Mouse (Mus musculus) mouse embryonic stem cell (cell line): ENCODE measurements around the gene Ndufs4.

Experiments used
- in situ Hi-C, 2 experiments: fragments of 300-500 bp; cut with MboI; formaldehyde crosslinking; loops; 1 replicate in 1 of 2; 3 replicates in 1 of 2; pipeline ENCODE4 v1.14.3; 2019 to 2020; ENCODE audit warnings: low sequenced_read_pairs in 2 of 2, low pct_unique_long_range_greater_than_20kb in 1 of 2, mixed read lengths in 1 of 2; ENCODE audit not compliant: unreplicated experiment in 1 of 2

The Ndufs4 gene

GRCm38 (mm10) chr13:114344979-114345712, 42.9 kb downstream of the Ndufs4 start:
- in situ Hi-C loops: no loop called here

- in situ Hi-C loops: no loop called here
Measured at GRCm38 (mm10) chr13:114344220-114344973, 43.7 kb downstream of the Ndufs4 start.

DNA sequence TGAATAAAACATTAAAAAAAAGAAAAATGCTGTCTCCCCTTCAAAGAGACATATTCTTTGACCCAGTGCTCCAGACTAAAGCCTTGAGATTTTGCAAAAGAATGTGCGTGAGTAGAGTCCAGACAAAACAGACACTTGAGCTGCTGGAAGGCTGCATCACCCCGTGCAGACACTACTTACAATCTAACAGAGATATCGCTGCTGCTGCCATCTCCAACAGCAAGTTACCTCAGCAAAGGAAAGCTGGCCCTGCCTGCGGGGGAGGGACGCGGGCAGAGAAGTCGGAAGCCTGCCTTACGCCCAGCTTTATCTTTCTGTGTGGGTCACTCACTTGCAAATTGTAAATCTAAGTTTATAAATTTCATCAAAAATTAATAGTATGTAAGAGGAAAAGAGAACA, 45.1 kb downstream of the Ndufs4 start:
- in situ Hi-C loops: no loop called here

GRCm38 (mm10) chr13:114319835-114320389, 68.1 kb downstream of the Ndufs4 start:
- in situ Hi-C loops: no loop called here

GRCm38 (mm10) chr13:114319136-114319535, 68.9 kb downstream of the Ndufs4 start:
- in situ Hi-C loops: no loop called here

DNA sequence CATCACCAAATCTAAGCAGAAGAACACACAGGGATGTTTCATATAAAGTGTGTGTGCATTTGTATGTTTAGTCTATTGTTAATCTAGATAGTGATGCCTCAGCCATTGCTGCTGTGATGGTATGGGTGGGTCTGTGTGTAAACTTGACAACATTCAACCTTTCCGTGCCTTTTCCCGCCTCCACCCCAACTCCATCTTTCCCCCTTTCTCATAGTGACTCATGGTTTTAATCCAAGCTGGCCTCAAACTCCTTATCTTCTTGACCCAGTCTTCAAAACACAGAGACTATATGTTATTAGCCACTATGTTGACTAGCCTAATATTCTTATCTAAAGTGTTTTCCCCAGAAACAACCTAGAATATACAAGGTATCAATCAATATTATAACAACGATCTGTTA, 72.7 kb downstream of the Ndufs4 start:
- in situ Hi-C loops: no loop called here

- in situ Hi-C loops: no loop called here
Measured at GRCm38 (mm10) chr13:114314953-114315352, 73.1 kb downstream of the Ndufs4 start.

DNA sequence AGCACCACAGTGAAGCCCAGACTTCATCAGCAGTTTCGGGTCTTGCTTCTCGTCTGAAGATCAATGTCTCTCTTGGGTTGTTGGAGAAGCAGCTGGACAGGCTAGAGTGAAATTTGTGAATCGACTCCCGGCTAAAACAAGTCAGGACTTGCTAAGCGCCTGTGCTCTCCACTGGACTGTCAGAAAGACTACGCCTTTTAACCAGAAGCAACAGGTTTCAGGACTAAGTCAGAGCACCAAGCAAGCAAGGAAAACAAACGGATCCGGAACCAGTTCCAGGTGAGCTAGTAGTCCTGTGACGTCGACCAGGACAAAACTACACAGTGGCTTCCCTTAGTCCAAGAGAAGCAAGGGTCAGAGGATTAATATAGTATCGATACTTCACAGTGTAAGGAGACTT, 77.5 kb downstream of the Ndufs4 start:
- in situ Hi-C loops: no loop called here

GRCm38 (mm10) chr13:114304684-114305083, 83.4 kb downstream of the Ndufs4 start:
- in situ Hi-C loops: no loop called here

DNA sequence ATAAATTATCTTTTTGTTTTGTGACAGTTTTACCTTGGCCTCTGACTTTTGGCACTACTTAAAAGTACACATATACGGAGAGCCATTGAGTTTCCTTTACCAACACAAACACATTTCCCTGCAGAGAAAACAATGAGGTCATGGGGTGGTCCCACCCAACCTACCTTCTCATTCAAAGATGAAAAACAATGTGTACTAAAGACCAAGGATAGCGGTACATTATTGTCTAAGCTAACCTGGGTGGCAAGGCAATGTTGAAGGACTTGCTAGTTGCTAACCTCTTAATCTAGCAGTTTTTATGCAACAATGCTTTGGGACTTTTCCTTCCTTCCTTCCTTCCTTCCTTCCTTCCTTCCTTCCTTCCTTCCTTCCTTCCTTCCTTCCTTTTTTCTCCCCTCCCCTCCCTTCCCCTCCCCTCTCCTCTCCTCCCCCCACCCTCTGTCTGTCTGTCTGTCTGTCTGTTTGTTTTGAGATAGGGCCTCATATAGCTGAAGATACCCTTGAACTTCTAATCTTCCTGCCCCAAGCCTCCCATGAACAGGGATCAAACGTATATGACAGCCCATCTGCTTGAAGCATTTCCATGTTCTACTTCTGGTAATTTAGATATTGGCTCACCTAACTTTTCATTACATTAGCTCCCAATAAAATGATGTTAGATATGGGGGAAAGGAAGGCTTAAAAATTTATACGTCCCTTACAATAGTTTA, 84.4 kb downstream of the Ndufs4 start:
- in situ Hi-C loops: no loop called here

- in situ Hi-C loops: loop anchor here in 1 of 2 experiments (25.0 kb wide), 1 partner anchor 410 kb away; no protein-coding TSS in a partner anchor
Measured at GRCm38 (mm10) chr13:114297761-114298160, 90.3 kb downstream of the Ndufs4 start.

GRCm38 (mm10) chr13:114296556-114296955, 91.5 kb downstream of the Ndufs4 start:
- in situ Hi-C loops: loop anchor here in 1 of 2 experiments (25.0 kb wide), 1 partner anchor 409 kb away; no protein-coding TSS in a partner anchor

DNA sequence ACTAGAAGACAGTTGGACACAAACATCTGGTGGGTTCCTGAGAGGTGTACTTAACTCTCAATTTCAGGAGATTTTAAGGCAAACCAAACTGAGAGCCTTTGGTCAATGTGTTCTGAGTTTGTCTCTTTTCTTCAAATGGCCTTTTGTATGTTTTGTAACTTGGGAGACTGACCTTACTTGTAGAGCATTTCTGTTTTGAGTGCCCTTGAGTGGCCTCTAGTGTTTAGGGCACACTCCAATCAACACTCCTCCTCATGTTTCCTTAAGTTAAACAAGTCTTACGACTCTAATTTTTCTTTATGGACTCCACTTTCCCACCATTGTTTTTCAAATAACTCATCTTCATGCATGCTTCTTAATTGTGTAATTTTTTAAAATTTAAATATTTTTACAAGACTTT, 98.6 kb downstream of the Ndufs4 start:
- in situ Hi-C loops: loop anchor here in 1 of 2 experiments (25.0 kb wide), 1 partner anchor 402 kb away; no protein-coding TSS in a partner anchor

GRCm38 (mm10) chr13:114288511-114288910, 99.5 kb downstream of the Ndufs4 start:
- in situ Hi-C loops: loop anchor here in 1 of 2 experiments (25.0 kb wide), 1 partner anchor 401 kb away; no protein-coding TSS in a partner anchor

DNA sequence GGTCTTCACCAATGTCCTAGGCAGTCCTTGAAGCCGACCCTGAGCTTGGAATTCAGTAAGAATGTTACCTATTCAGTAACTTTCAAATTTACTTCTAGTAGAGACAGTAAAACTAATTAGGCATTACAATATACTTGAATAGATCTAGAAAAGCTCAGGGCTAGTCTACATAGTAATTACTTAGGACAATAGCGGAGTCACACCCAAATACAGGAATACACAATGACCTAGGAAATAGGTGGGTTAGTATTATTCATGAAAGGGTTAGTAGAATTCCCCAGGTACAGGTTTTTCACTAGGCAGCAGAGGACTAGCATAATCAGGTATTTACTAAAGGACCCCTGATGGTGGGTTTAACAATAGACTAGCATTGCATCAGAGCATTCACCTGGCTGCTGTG, 109.4 kb downstream of the Ndufs4 start:
- in situ Hi-C loops: loop anchor here in 1 of 2 experiments (25.0 kb wide), 1 partner anchor 391 kb away; no protein-coding TSS in a partner anchor

DNA sequence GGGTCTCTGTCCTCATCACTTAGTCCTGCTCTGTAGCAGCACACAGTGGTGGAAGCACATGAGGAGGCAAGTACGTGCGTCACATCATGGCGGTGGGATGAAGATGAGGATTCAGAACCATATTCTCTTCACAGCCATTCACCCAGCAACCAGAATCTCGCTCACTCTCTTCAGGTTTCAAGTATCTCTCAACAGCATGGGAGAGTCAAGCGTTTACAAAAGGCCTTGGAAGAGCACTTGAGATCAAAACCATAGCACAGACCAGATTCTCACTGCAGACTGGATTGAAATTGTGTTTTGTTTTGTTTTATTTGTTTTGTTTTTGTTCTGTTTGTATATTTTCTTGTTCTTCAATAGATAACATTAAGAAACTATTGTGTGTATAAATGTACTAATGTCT, 110.8 kb downstream of the Ndufs4 start:
- in situ Hi-C loops: loop anchor here in 1 of 2 experiments (25.0 kb wide), 1 partner anchor 390 kb away; no protein-coding TSS in a partner anchor

- in situ Hi-C loops: no loop called here
Measured at GRCm38 (mm10) chr13:114271410-114272105, 116.5 kb downstream of the Ndufs4 start.

- in situ Hi-C loops: no loop called here
Measured at GRCm38 (mm10) chr13:114267741-114268140, 120.3 kb downstream of the Ndufs4 start.
